Mouse (Mus musculus): ENCODE measurements at regions not wholly inside any gene's neighbourhood (a gene's known extent, or its start where the extent isn't known, plus 50 kb on each side); places are given as distances from the start of the nearest gene placed in this dataset.

- no peak for DNase-seq
- intact Hi-C loops (cut with DNase I) = loop anchor here (10.0 kb wide), 1 partner anchor 255 kb away; no protein-coding TSS in a partner anchor
Observed at GRCm38 (mm10) chr10:45009676-45010075, 57.3 kb upstream of the Prep start.

- DNase-seq = no peak
- intact Hi-C loops (cut with DNase I) = loop anchor here (10.0 kb wide), 1 partner anchor 254 kb away; no protein-coding TSS in a partner anchor
Observed at GRCm38 (mm10) chr10:45009235-45009634, 57.8 kb upstream of the Prep start.

GRCm38 (mm10) chr10:45004037-45004653, 62.9 kb upstream of the Prep start:
- intact Hi-C loops (cut with DNase I) = loop anchor here (5.0 to 10.0 kb wide), 2 partner anchors 249 to 477 kb away; partner anchors contain the start of gene Prdm1
- peak; percentile 9 to 18 for DNase-seq

GRCm38 (mm10) chr10:45003344-45003681, 63.7 kb upstream of the Prep start:
- intact Hi-C loops (cut with DNase I) = loop anchor here (5.0 to 10.0 kb wide), 2 partner anchors 249 to 476 kb away; partner anchors contain the start of gene Prdm1
- DNase-seq = no peak

- no peak for DNase-seq
- intact Hi-C loops (cut with DNase I) = loop anchor here (5.0 to 10.0 kb wide), 2 partner anchors 248 to 475 kb away; partner anchors contain the start of gene Prdm1
Observed at GRCm38 (mm10) chr10:45002637-45003343, 64.2 kb upstream of the Prep start.

GRCm38 (mm10) chr10:45000873-45001859, 65.8 kb upstream of the Prep start:
- DNase-seq = peak; percentile 63 to 82
- intact Hi-C loops (cut with DNase I) = loop anchor here (1.0 to 10.0 kb wide), 5 partner anchors 246 to 709 kb away; partner anchors contain the start of gene Prdm1

GRCm38 (mm10) chr10:45000027-45000840, 66.8 kb upstream of the Prep start:
- intact Hi-C loops (cut with DNase I) = loop anchor here (1.0 to 10.0 kb wide), 4 partner anchors 245 to 672 kb away; partner anchors contain the start of gene Prdm1
- DNase-seq = peak; percentile 17 to 25

GRCm38 (mm10) chr10:44997906-44998289, 69.1 kb upstream of the Prep start:
- intact Hi-C loops (cut with DNase I) = loop anchor here (5.0 kb wide), 1 partner anchor 136 kb away; no protein-coding TSS in a partner anchor

GRCm38 (mm10) chr10:44997184-44997905, 69.7 kb upstream of the Prep start:
- intact Hi-C loops (cut with DNase I) = loop anchor here (5.0 kb wide), 1 partner anchor 135 kb away; no protein-coding TSS in a partner anchor
- peak; percentile 54 to 63 for DNase-seq

More at GRCm38 (mm10) chr10:44997906-44998289, 69.1 kb upstream of the Prep start:
- no peak for DNase-seq

GRCm38 (mm10) chr10:44995756-44996155, 71.2 kb upstream of the Prep start:
- intact Hi-C loops (cut with DNase I) = loop anchor here (5.0 kb wide), 1 partner anchor 133 kb away; no protein-coding TSS in a partner anchor
- DNase-seq = no peak

GRCm38 (mm10) chr10:44994385-44995281, 72.4 kb upstream of the Prep start:
- DNase-seq = no peak
- intact Hi-C loops (cut with DNase I) = loop anchor here (5.0 kb wide), 2 partner anchors 112 to 132 kb away; no protein-coding TSS in a partner anchor

GRCm38 (mm10) chr10:44993470-44994260, 73.3 kb upstream of the Prep start:
- DNase-seq = no peak
- intact Hi-C loops (cut with DNase I) = loop anchor here (5.0 kb wide), 1 partner anchor 111 kb away; no protein-coding TSS in a partner anchor

- intact Hi-C loops (cut with DNase I) = no loop called here
- no peak for DNase-seq
Observed at GRCm38 (mm10) chr10:44989539-44989938, 77.5 kb upstream of the Prep start.

- intact Hi-C loops (cut with DNase I) = no loop called here
- DNase-seq = no peak
Observed at GRCm38 (mm10) chr10:44988756-44989155, 78.2 kb upstream of the Prep start.

- no peak for DNase-seq
Observed at GRCm38 (mm10) chr10:44987615-44988014, 79.4 kb upstream of the Prep start.

GRCm38 (mm10) chr10:44981913-44982312, 85.1 kb upstream of the Prep start:
- DNase-seq = no peak
- intact Hi-C loops (cut with DNase I) = no loop called here

More at GRCm38 (mm10) chr10:44987615-44988014, 79.4 kb upstream of the Prep start:
- intact Hi-C loops (cut with DNase I) = no loop called here

- intact Hi-C loops (cut with DNase I) = no loop called here
- DNase-seq = no peak
Observed at GRCm38 (mm10) chr10:44976815-44977214, 90.2 kb upstream of the Prep start.

Measured in heart, postnatal 10 days (tissue).